Mouse (Mus musculus): ENCODE results near the gene Eif4g3.

GRCm38 (mm10) chr4:137998232-137998631, 5.4 kb downstream of the Eif4g3 start:
- TF ChIP-seq GATA1 (IDR thresholded peaks at IDR 0.05; ENCODE audit: borderline replicate concordance, low read length) (no peak), FLI1 (IDR thresholded peaks at IDR 0.05; ENCODE audit: low read length) (no peak)
